ENCODE assay signal across 31 mouse cellular contexts in the genomic region with DNA sequence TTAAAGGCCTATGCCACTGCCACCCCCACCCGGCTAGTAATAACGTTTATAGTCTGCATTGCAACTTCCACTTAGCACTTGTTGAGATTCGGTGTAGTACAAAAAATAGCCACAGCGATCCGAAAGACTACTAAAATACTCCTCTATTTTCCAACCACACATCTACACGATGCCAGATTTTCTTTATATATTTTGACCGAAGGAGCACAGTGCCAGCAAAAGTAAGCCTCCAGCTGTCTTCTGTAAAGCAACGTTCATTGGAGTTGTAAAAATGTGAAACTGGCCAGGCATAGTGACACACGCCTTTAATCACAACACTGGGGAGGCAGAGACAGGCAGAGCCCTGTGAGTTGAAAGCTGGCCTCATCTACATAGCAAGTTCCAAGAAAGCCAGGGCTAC. TPM values are rescaled to one million over a fixed set of nuclear protein-coding genes. Genes with fewer than 3 reads are reported as not detected.
DNase-seq lines count a peak whose midpoint lies in the region; ATAC-seq and TF ChIP-seq lines count a peak whose summit lies in the region.
"Had no signal": no experiment of that assay in that cellular context is flagged by ENCODE, and none has a peak within 500 bp of the region (broad histone marks: within the 10 kb centered on the region; RNA-seq: fewer than 3 reads in every experiment).

No protein-coding gene starts in this region.

- no peak overlapping the region for H3K9ac ChIP-seq in midbrain, embryonic 11.5 days (ENCODE audit: low read length)
- H3K9ac ChIP-seq in midbrain, embryonic 15.5 days, result no peak overlapping the region
- H3K9ac ChIP-seq: embryonic facial prominence, embryonic 13.5 days; embryonic facial prominence, embryonic 15.5 days; forebrain, embryonic 12.5 days had no signal

- peak; percentile 29 for ATAC-seq in frontal cortex, adult (ENCODE audit: low TSS enrichment)
- no peak for ATAC-seq in midbrain, embryonic 11.5 days (ENCODE audit: low FRiP score)
- ATAC-seq in midbrain, embryonic 15.5 days (replicated peaks), result no peak
- ATAC-seq: forebrain, embryonic 14.5 days; forebrain, embryonic 16.5 days had no signal

- H3K36me3 ChIP-seq in midbrain, embryonic 11.5 days (ENCODE audit: control insufficient read depth, insufficient read depth, low read length), result no peaks in the 10 kb centered on the region
- no peaks in the 10 kb centered on the region for H3K36me3 ChIP-seq in midbrain, embryonic 15.5 days (replicated peaks)
- H3K36me3 ChIP-seq: embryonic facial prominence, embryonic 13.5 days; embryonic facial prominence, embryonic 15.5 days; forebrain, embryonic 10.5 days; forebrain, embryonic 12.5 days had no signal

- no peaks in the 10 kb centered on the region for H3K9me3 ChIP-seq in midbrain, embryonic 11.5 days (ENCODE audit: control insufficient read depth, low read length)
- no peaks in the 10 kb centered on the region for H3K9me3 ChIP-seq in midbrain, embryonic 15.5 days
- H3K9me3 ChIP-seq: embryonic facial prominence, embryonic 13.5 days; embryonic facial prominence, embryonic 15.5 days; forebrain, embryonic 10.5 days; forebrain, embryonic 12.5 days had no signal

- no peak overlapping the region for H3K4me2 ChIP-seq in midbrain, embryonic 11.5 days
- no peak overlapping the region for H3K4me2 ChIP-seq in midbrain, embryonic 15.5 days
- H3K4me2 ChIP-seq: embryonic facial prominence, embryonic 13.5 days; embryonic facial prominence, embryonic 15.5 days; forebrain, embryonic 12.5 days had no signal

- H3K4me3 ChIP-seq in left cerebral cortex, adult 2 months, result no peak overlapping the region
- H3K4me3 ChIP-seq in midbrain, embryonic 11.5 days (ENCODE audit: low read depth, low read length), result no peak overlapping the region
- no peak overlapping the region for H3K4me3 ChIP-seq in midbrain, embryonic 15.5 days
- H3K4me3 ChIP-seq: embryonic facial prominence, embryonic 13.5 days; embryonic facial prominence, embryonic 15.5 days; erythroblast, embryonic 14.5 days; forebrain, embryonic 10.5 days; forebrain, embryonic 12.5 days had no signal

- no peak for DNase-seq in frontal cortex, postnatal 25 days (ENCODE audit: low spot score in 2 of 2)
- peak; percentile 8 to 55 for DNase-seq in left cerebral cortex, postnatal 10 days (ENCODE audit: extremely low spot score in 1 of 2, low spot score in 2 of 2)
- DNase-seq in left cerebral cortex, adult 2 months (ENCODE audit: extremely low spot score in 1 of 2, low spot score in 2 of 2), result no peak
- DNase-seq in midbrain, embryonic 11.5 days (ENCODE audit: low spot score, missing footprints), result peak; percentile 8
- DNase-seq in brain, adult 2 months (ENCODE audit: low read depth, low spot score), result peak; percentile 61
- no peak for DNase-seq in adipocyte (ENCODE audit: low spot score)
- DNase-seq: adrenal gland, postnatal 10 days; adrenal gland, postnatal 25 days; cerebellum, adult 11 months; cerebellum, adult 18-20 months; cerebellum, adult 8-10 months; cerebellum, adult 9-11 months; cerebellum, postnatal 14 days; cerebellum, postnatal 36 days; embryo, embryonic 11 days had no signal

- peaks cover 9% of the 10 kb centered on the region for H3K27me3 ChIP-seq in midbrain, embryonic 11.5 days (ENCODE audit: control insufficient read depth, insufficient read depth, low read length)
- peaks cover 8% of the 10 kb centered on the region; the same call in 1 of the 2 replicates for H3K27me3 ChIP-seq in midbrain, embryonic 15.5 days (replicated peaks)

- intact Hi-C loops in left cerebral cortex, postnatal 10 days (cut with DNase I), result no loop called here
- intact Hi-C loops in left cerebral cortex, adult 2 months (cut with DNase I), result no loop called here

- no peak overlapping the region for H3K27ac ChIP-seq in left cerebral cortex, adult 2 months
- no peak overlapping the region for H3K27ac ChIP-seq in midbrain, embryonic 11.5 days (ENCODE audit: low read depth, low read length)
- H3K27ac ChIP-seq in midbrain, embryonic 15.5 days, result no peak overlapping the region
- H3K27ac ChIP-seq: embryonic facial prominence, embryonic 13.5 days; embryonic facial prominence, embryonic 15.5 days; forebrain, embryonic 10.5 days; forebrain, embryonic 12.5 days had no signal

- no peak; the same call in none of the 2 replicates for TF ChIP-seq CTCF in left cerebral cortex, adult 2 months (IDR thresholded peaks at IDR 0.05)

- 78% methylated on average over 9 of the region's 9 CpGs for WGBS in midbrain, embryonic 11.5 days
- WGBS in midbrain, embryonic 15.5 days, result 75% methylated on average over 9 of the region's 9 CpGs

- peaks cover 6% of the 10 kb centered on the region for H3K4me1 ChIP-seq in midbrain, embryonic 11.5 days (ENCODE audit: control insufficient read depth, insufficient read depth, low read length)
- H3K4me1 ChIP-seq in midbrain, embryonic 15.5 days, result peaks cover 13% of the 10 kb centered on the region

RNA-seq across cellular contexts. Expression of a gene that starts 4.4 kb away (rescaled TPM):
- total RNA-seq in left cerebral cortex, postnatal 10 days (2021), result 10 to 100 TPM; 26.1 to 28.5 TPM
- 10 to 100 TPM; 42.7 to 47.9 TPM for total RNA-seq in left cerebral cortex, adult 2 months (2021)
- polyA plus RNA-seq in midbrain, embryonic 11.5 days (2014; fragmentation: Nextera tagmentation; extraction: Ambion mirVana), result 36.0 and 39.9 TPM in 2 replicates
- polyA plus RNA-seq in midbrain, embryonic 15.5 days (2015; fragmentation: Nextera tagmentation; extraction: Ambion mirVana), result 20.5 and 21.6 TPM in 2 replicates

RNA-seq across cellular contexts. Expression of a gene that starts 12.9 kb away (rescaled TPM):
- total RNA-seq in left cerebral cortex, postnatal 10 days (2021), result 1 to 10 TPM; 2.2 to 3.3 TPM
- 1 to 10 TPM; 2.3 to 3.2 TPM for total RNA-seq in left cerebral cortex, adult 2 months (2021)
- polyA plus RNA-seq in midbrain, embryonic 11.5 days (2014; fragmentation: Nextera tagmentation; extraction: Ambion mirVana), result 0.20 and 0.33 TPM in 2 replicates
- polyA plus RNA-seq in midbrain, embryonic 15.5 days (2015; fragmentation: Nextera tagmentation; extraction: Ambion mirVana), result 0.43 and 0.71 TPM in 2 replicates
- polyA plus RNA-seq: C2C12 had no signal

RNA-seq across cellular contexts. Expression of a gene that starts 21.3 kb away (rescaled TPM):
- 1 to 10 TPM; 2.3 to 2.4 TPM for total RNA-seq in left cerebral cortex, postnatal 10 days (2021)
- 1 to 10 TPM; 4.0 to 4.7 TPM for total RNA-seq in left cerebral cortex, adult 2 months (2021)
- 0.86 and 0.92 TPM in 2 replicates for polyA plus RNA-seq in midbrain, embryonic 11.5 days (2014; fragmentation: Nextera tagmentation; extraction: Ambion mirVana)
- 1.3 and 2.1 TPM in 2 replicates for polyA plus RNA-seq in midbrain, embryonic 15.5 days (2015; fragmentation: Nextera tagmentation; extraction: Ambion mirVana)
- polyA plus RNA-seq: erythroblast, embryonic 14.5 days had no signal

RNA-seq across cellular contexts. Expression of a gene that starts 31.4 kb away (rescaled TPM):
- total RNA-seq in left cerebral cortex, postnatal 10 days (2021), result not detected
- total RNA-seq in left cerebral cortex, adult 2 months (2021), result not detected
- polyA plus RNA-seq in midbrain, embryonic 11.5 days (2014; fragmentation: Nextera tagmentation; extraction: Ambion mirVana), result not detected in 2 replicates
- polyA plus RNA-seq in midbrain, embryonic 15.5 days (2015; fragmentation: Nextera tagmentation; extraction: Ambion mirVana), result not detected in 2 replicates
- total RNA-seq: adrenal gland, adult 18-20 months; adrenal gland, postnatal 10 days; adrenal gland, postnatal 25 days; common myeloid progenitor, adult 5-6 weeks; ES-E14; MEL had no signal
- polyA plus RNA-seq: brain, embryonic 14.5 days; C2C12; embryonic facial prominence, embryonic 11.5 days; embryonic facial prominence, embryonic 13.5 days; erythroblast, embryonic 14.5 days; forebrain, embryonic 10.5 days; forebrain, embryonic 12.5 days; forebrain, embryonic 14.5 days; forebrain, embryonic 16.5 days had no signal

RNA-seq across cellular contexts. Expression of a gene that starts 37.4 kb away (rescaled TPM):
- total RNA-seq in left cerebral cortex, postnatal 10 days (2021), result 1 to 10 TPM; 5.9 to 8.9 TPM
- 10 to 100 TPM; 22.3 to 28.5 TPM for total RNA-seq in left cerebral cortex, adult 2 months (2021)
- not detected in 2 replicates for polyA plus RNA-seq in midbrain, embryonic 11.5 days (2014; fragmentation: Nextera tagmentation; extraction: Ambion mirVana)
- not detected in 2 replicates for polyA plus RNA-seq in midbrain, embryonic 15.5 days (2015; fragmentation: Nextera tagmentation; extraction: Ambion mirVana)
- total RNA-seq: ES-E14 had no signal
- polyA plus RNA-seq: embryonic facial prominence, embryonic 11.5 days; erythroblast, embryonic 14.5 days; forebrain, embryonic 10.5 days had no signal

Comparison
In these comparisons a context has a peak if more than half of its experiments do, and no peak if none do; other contexts are left out.
1. DNase-seq: peak in left cerebral cortex, postnatal 10 days (2 of 2), midbrain, embryonic 11.5 days (single experiment) and brain, adult 2 months (single experiment); none in frontal cortex, postnatal 25 days (0 of 2), left cerebral cortex, adult 2 months (0 of 2) and adipocyte (single experiment).